Mouse (Mus musculus): ENCODE results near the gene Lgr6.

Lgr6 gene

DNA sequence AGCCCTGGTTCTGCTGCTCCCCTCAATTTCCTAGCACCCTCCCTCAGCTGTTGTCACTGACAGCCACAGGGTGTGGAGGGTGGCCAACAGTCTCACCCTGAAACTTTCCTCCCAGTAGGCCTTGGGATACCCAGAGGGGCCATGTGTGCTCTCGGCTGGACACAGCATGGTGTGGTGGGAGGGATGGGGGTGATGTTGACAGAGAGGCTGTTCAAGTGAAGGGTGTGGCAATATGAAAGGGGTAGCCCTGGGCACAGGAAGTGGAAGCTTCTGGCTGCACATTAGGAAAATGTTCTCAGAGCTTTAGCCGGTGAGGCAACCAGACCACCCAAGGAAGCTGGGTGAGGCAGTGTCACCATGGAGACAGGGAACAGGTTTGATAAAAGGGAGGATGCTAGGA is 26.1 kb downstream of the Lgr6 start:
- DNase-seq (ENCODE audit: low spot score in 2 of 2): no peak

DNA sequence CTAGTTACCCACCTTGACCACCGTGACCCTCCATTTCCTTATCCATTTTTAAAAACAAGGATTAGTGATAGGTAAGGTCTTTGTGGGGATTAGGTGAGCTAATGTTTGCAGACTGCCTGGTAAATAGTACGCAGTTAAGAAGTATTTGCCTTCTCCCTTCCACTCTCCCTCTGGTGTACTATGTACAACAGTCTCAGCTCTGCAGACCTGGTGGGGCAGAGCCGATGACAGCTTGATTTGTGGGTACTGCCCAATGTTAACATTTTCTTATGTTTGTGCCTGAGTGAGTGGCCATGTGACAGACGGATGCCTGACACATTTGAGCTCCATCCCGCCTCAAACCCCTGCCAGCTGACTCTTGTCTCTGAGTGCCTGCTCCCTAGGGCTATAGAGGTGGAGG is 28.6 kb downstream of the Lgr6 start:
- DNase-seq (ENCODE audit: low spot score in 2 of 2): no peak

GRCm38 (mm10) chr1:135075270-135075669 is 29.8 kb downstream of the Lgr6 start:
- DNase-seq (ENCODE audit: low spot score in 2 of 2): no peak

- no peak for DNase-seq (ENCODE audit: low spot score in 2 of 2)
Observed at GRCm38 (mm10) chr1:135072643-135073042, 32.4 kb downstream of the Lgr6 start.

- no peak for DNase-seq (ENCODE audit: low spot score in 2 of 2)
Observed at GRCm38 (mm10) chr1:135069841-135070240, 35.2 kb downstream of the Lgr6 start.

DNA sequence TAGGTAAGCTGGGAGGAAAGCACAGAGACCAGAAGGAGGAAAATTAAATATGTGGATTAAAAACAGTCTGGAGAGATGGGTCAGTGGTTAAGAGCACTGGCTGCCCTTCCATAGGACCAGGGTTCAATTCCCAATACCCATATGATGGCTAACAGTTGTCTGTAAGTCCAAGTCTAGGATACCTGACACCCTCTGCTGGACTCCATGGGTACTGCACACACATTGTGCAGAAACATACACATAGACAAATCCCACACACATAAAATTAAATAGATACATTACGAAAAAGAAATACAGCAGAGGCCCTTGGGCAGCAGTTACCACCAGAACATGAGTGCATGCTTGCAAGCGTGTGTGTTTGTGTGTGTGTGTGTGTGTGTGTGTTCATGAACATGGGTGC is 40.6 kb downstream of the Lgr6 start:
- no peak for DNase-seq (ENCODE audit: low spot score in 2 of 2)

DNA sequence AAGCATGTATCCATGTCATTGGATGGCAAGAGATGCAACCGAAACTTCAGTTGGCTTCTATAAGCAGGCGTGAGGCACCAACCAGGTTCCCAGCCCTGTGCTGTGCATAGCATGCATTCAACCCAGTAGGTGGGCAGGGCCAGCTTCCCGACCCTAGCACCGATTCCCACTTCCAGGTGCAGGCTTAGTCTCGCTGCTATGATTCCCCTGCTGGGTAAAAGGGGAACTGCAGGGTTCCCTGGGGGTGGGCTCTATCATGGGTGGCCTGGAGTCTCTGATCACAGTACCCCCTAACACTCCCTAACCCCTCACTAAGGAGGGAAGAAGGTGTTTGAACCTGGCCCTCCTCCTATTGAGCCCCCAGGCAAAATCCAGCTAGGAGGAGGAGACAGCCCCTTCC is 42.1 kb downstream of the Lgr6 start:
- DNase-seq (ENCODE audit: low spot score in 2 of 2): no peak

GRCm38 (mm10) chr1:135061300-135061699 is 43.8 kb downstream of the Lgr6 start:
- no peak for DNase-seq (ENCODE audit: low spot score in 2 of 2)

- DNase-seq (ENCODE audit: low spot score in 2 of 2): no peak
Observed at GRCm38 (mm10) chr1:135060174-135060573, 44.9 kb downstream of the Lgr6 start.

- no peak for DNase-seq (ENCODE audit: low spot score in 2 of 2)
Observed at GRCm38 (mm10) chr1:135056901-135057300, 48.2 kb downstream of the Lgr6 start.

DNA sequence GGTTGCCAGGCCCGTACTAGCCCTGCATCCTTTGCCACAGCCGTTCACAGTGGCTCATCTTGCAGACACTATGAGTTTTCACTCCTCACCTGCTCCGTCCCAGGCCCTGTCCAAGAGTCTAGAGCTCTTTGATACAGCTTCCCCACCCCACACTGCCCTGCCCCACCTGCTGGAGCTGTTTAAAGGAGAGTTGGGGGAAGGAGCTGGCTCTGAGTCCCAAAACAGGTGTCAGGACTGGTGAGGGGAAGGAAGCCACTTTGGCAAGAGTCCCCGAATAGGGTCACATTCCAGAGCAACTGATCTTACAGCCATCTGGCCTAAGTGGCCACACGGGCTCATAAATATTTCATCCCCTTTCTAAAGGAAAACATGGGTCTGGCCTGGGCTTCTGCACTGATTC is 51.0 kb downstream of the Lgr6 start:
- no peak for DNase-seq (ENCODE audit: low spot score in 2 of 2)

DNA sequence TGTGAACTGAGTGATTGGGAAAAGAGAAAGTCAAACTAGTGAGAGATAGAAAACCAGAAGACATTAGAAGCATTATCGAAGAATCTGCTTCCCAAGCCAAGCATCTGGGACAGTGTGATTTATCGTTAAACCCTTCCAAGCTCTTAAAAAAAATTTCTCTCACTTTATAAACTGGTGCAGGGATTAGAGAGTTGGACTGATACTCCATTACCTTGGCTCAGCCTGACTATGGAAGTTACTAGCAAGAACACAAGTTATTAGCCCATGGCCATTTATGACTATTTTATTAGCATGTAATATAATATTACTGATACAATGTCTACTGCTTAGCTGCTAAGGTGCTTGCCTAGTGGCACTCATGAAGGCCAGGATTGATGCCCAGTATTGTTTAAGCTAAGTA is 60.6 kb downstream of the Lgr6 start:
- no peak for DNase-seq (ENCODE audit: low spot score in 2 of 2)

DNA sequence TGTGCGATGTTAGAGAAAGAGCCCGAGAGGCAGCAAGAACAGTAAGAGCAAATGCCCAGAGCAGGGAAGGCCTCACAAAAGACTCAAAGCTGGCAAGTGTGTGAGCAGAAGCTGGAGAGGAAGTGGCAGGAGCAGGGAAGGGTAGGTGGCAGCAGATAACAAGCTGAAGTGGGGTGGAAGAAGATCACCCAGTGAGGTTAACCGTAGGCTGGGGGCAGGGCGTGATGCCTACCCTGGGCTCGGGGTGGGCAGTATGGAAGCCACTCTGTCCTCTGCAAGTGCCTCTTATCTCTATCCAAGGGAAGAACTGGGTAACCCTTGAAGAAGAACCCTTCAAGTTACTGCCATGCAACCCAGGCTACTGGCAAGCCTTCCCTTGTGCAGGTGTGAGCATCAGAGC is 68.8 kb downstream of the Lgr6 start:
- no peak for DNase-seq (ENCODE audit: low spot score in 2 of 2)

DNA sequence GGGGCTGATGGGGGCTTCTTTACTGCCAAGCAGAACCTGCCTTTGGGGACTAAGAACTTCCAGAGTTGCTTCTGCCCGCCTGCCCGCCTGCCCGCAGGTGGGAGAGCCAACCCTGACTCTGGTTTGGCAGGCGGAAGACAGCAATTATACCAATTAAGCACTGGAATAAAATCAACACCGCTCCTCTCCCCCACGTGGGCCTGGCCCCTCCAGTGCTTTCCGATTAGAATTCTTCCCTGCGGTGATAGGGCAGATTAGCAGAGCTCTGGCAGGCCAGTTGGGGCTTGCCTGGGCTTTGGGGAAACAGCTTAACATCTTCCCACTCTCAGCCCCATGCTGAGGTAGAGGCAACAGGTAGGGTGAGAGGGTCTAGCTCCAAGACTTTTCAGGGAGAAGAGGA is 72.4 kb downstream of the Lgr6 start:
- no peak for DNase-seq (ENCODE audit: low spot score in 2 of 2)

GRCm38 (mm10) chr1:135030121-135030520 is 75.0 kb downstream of the Lgr6 start:
- DNase-seq (ENCODE audit: low spot score in 2 of 2): no peak

GRCm38 (mm10) chr1:135026275-135026674 is 78.8 kb downstream of the Lgr6 start:
- no peak for DNase-seq (ENCODE audit: low spot score in 2 of 2)

DNA sequence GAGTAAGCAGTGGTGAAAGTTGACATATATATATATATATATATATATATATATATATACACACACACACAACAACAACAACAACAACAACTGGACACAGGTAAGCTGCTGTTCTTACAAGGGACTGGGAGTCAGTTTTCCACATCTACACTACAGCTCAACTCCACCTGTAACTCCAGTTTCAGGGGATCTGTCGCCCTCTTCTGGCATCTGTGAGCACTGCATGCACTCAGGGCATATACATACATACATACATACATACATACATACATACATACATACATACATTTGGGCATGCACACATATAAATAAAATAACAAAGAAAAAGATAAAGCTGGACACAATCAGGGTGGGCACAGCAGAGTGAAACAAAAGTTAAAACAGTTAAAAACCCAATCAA is 81.5 kb downstream of the Lgr6 start:
- no peak for DNase-seq (ENCODE audit: low spot score in 2 of 2)

GRCm38 (mm10) chr1:135021936-135022335 is 83.1 kb downstream of the Lgr6 start:
- no peak for DNase-seq (ENCODE audit: low spot score in 2 of 2)

GRCm38 (mm10) chr1:135020970-135021369 is 84.1 kb downstream of the Lgr6 start:
- no peak for DNase-seq (ENCODE audit: low spot score in 2 of 2)

- no peak for DNase-seq (ENCODE audit: low spot score in 2 of 2)
Observed at GRCm38 (mm10) chr1:135020281-135020940, 84.7 kb downstream of the Lgr6 start.

- no peak for DNase-seq (ENCODE audit: low spot score in 2 of 2)
Observed at GRCm38 (mm10) chr1:135019775-135020167, 85.3 kb downstream of the Lgr6 start.

GRCm38 (mm10) chr1:135019087-135019774 is 85.8 kb downstream of the Lgr6 start:
- DNase-seq (ENCODE audit: low spot score in 2 of 2): peak in 1 of 2 experiments; percentile 39

DNA sequence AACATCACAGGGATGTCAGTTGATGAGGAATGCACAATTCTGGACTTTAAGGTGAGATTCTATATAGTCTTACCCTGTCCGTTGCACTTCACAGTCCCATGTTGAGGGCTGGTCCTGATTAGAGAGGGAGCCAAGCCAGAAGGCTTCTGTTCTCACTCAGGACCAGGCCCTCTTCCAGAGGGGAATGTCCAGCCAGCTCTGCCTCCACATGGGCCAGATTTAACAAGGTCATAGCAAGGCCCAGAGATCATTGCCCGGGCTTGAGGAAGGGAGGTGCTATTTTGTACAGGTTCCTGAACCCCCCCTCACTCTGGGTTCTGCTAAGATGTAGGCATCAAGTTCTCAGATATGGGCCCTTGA is 87.4 kb downstream of the Lgr6 start:
- DNase-seq (ENCODE audit: low spot score in 2 of 2): no peak

Data from left cerebral cortex, adult 9 months (tissue).